Mouse (Mus musculus): ENCODE data around the gene Prkca. TPM values are rescaled to one million over a fixed set of nuclear protein-coding genes. Genes with fewer than 3 reads are reported as not detected.

Prkca gene
- polyA plus RNA-seq, 1 experiment, result 7.4 TPM

- no peak overlapping the region for H3K27ac ChIP-seq (replicated peaks; ENCODE audit: low read depth, low read length)
- H3K4me1 ChIP-seq (ENCODE audit: control insufficient read depth, insufficient read depth, insufficient read length, low read length), result 0 out of 2 replicates have a peak, but pooled peaks cover 2% of the 10 kb centered on the region
- no peak overlapping the region for H3K4me3 ChIP-seq (ENCODE audit: insufficient read depth, low read depth, low read length)
Observed at GRCm38 (mm10) chr11:108213783-108214182, 129.9 kb downstream of the Prkca start.

GRCm38 (mm10) chr11:108212638-108213037 is 131.1 kb downstream of the Prkca start:
- H3K27ac ChIP-seq (replicated peaks; ENCODE audit: low read depth, low read length), result no peak overlapping the region
- 0 out of 2 replicates have a peak, but pooled peaks cover 2% of the 10 kb centered on the region for H3K4me1 ChIP-seq (ENCODE audit: control insufficient read depth, insufficient read depth, insufficient read length, low read length)
- H3K4me3 ChIP-seq (ENCODE audit: insufficient read depth, low read depth, low read length), result no peak overlapping the region

- Histone ChIP-seq H3K4me3 (ENCODE audit: insufficient read depth, low read depth, low read length) (no peak overlapping the region), H3K27ac (replicated peaks; ENCODE audit: low read depth, low read length) (no peak overlapping the region), H3K4me1 (ENCODE audit: control insufficient read depth, insufficient read depth, insufficient read length, low read length) (0 out of 2 replicates have a peak, but pooled peaks cover 2% of the 10 kb centered on the region)
Observed at GRCm38 (mm10) chr11:108212030-108212429, 131.7 kb downstream of the Prkca start.

- Histone ChIP-seq H3K4me1 (ENCODE audit: control insufficient read depth, insufficient read depth, insufficient read length, low read length) (0 out of 2 replicates have a peak, but pooled peaks cover 2% of the 10 kb centered on the region), H3K27ac (replicated peaks; ENCODE audit: low read depth, low read length) (no peak overlapping the region), H3K4me3 (ENCODE audit: insufficient read depth, low read depth, low read length) (no peak overlapping the region)
Observed at GRCm38 (mm10) chr11:108210749-108211148, 133.0 kb downstream of the Prkca start.

GRCm38 (mm10) chr11:108206602-108207001 is 137.1 kb downstream of the Prkca start:
- Histone ChIP-seq H3K27ac (replicated peaks; ENCODE audit: low read depth, low read length) (no peak overlapping the region), H3K4me1 (ENCODE audit: control insufficient read depth, insufficient read depth, insufficient read length, low read length) (no peaks in the 10 kb centered on the region), H3K4me3 (ENCODE audit: insufficient read depth, low read depth, low read length) (no peak overlapping the region)

GRCm38 (mm10) chr11:108204895-108205248 is 138.9 kb downstream of the Prkca start:
- no peak overlapping the region for H3K27ac ChIP-seq (replicated peaks; ENCODE audit: low read depth, low read length)

GRCm38 (mm10) chr11:108204202-108204894 is 139.4 kb downstream of the Prkca start:
- Histone ChIP-seq H3K27ac (replicated peaks; ENCODE audit: low read depth, low read length) (no peak overlapping the region), H3K4me3 (ENCODE audit: insufficient read depth, low read depth, low read length) (no peak overlapping the region), H3K4me1 (ENCODE audit: control insufficient read depth, insufficient read depth, insufficient read length, low read length) (no peaks in the 10 kb centered on the region)

More at GRCm38 (mm10) chr11:108204895-108205248, 138.9 kb downstream of the Prkca start:
- H3K4me1 ChIP-seq (ENCODE audit: control insufficient read depth, insufficient read depth, insufficient read length, low read length), result no peaks in the 10 kb centered on the region
- no peak overlapping the region for H3K4me3 ChIP-seq (ENCODE audit: insufficient read depth, low read depth, low read length)

GRCm38 (mm10) chr11:108202835-108203234 is 140.9 kb downstream of the Prkca start:
- no peak overlapping the region for H3K27ac ChIP-seq (replicated peaks; ENCODE audit: low read depth, low read length)
- no peaks in the 10 kb centered on the region for H3K4me1 ChIP-seq (ENCODE audit: control insufficient read depth, insufficient read depth, insufficient read length, low read length)
- H3K4me3 ChIP-seq (ENCODE audit: insufficient read depth, low read depth, low read length), result no peak overlapping the region

GRCm38 (mm10) chr11:108200679-108201586 is 142.8 kb downstream of the Prkca start:
- no peak overlapping the region for H3K27ac ChIP-seq (replicated peaks; ENCODE audit: low read depth, low read length)
- H3K4me1 ChIP-seq (ENCODE audit: control insufficient read depth, insufficient read depth, insufficient read length, low read length), result no peaks in the 10 kb centered on the region
- H3K4me3 ChIP-seq (ENCODE audit: insufficient read depth, low read depth, low read length), result no peak overlapping the region

- Histone ChIP-seq H3K4me1 (ENCODE audit: control insufficient read depth, insufficient read depth, insufficient read length, low read length) (no peaks in the 10 kb centered on the region), H3K27ac (replicated peaks; ENCODE audit: low read depth, low read length) (no peak overlapping the region)
Observed at GRCm38 (mm10) chr11:108199429-108199985, 144.2 kb downstream of the Prkca start.

GRCm38 (mm10) chr11:108198592-108198991 is 145.1 kb downstream of the Prkca start:
- H3K4me1 ChIP-seq (ENCODE audit: control insufficient read depth, insufficient read depth, insufficient read length, low read length), result no peaks in the 10 kb centered on the region
- no peak overlapping the region for H3K27ac ChIP-seq (replicated peaks; ENCODE audit: low read depth, low read length)
- no peak overlapping the region for H3K4me3 ChIP-seq (ENCODE audit: insufficient read depth, low read depth, low read length)

More at GRCm38 (mm10) chr11:108199429-108199985, 144.2 kb downstream of the Prkca start:
- no peak overlapping the region for H3K4me3 ChIP-seq (ENCODE audit: insufficient read depth, low read depth, low read length)

GRCm38 (mm10) chr11:108197427-108198218 is 146.1 kb downstream of the Prkca start:
- Histone ChIP-seq H3K27ac (replicated peaks; ENCODE audit: low read depth, low read length) (no peak overlapping the region), H3K4me1 (ENCODE audit: control insufficient read depth, insufficient read depth, insufficient read length, low read length) (no peaks in the 10 kb centered on the region), H3K4me3 (ENCODE audit: insufficient read depth, low read depth, low read length) (no peak overlapping the region)

- no peak overlapping the region for H3K27ac ChIP-seq (replicated peaks; ENCODE audit: low read depth, low read length)
- no peak overlapping the region for H3K4me3 ChIP-seq (ENCODE audit: insufficient read depth, low read depth, low read length)
Observed at GRCm38 (mm10) chr11:108196796-108197195, 146.9 kb downstream of the Prkca start.

GRCm38 (mm10) chr11:108190298-108190697 is 153.4 kb downstream of the Prkca start:
- Histone ChIP-seq H3K4me3 (ENCODE audit: insufficient read depth, low read depth, low read length) (no peak overlapping the region), H3K4me1 (ENCODE audit: control insufficient read depth, insufficient read depth, insufficient read length, low read length) (peaks cover 2% of the 10 kb centered on the region; the same call in 1 of the 2 replicates), H3K27ac (replicated peaks; ENCODE audit: low read depth, low read length) (no peak overlapping the region)

More at GRCm38 (mm10) chr11:108196796-108197195, 146.9 kb downstream of the Prkca start:
- no peaks in the 10 kb centered on the region for H3K4me1 ChIP-seq (ENCODE audit: control insufficient read depth, insufficient read depth, insufficient read length, low read length)

Measured in brown adipose tissue, adult 24 weeks (tissue).